Comparison of ENCODE assay signal across 27 mouse cellular contexts in genomic region chr16:6557726-6558125, GRCm38 (mm10).
DNase-seq lines count a peak whose midpoint lies in the region; TF ChIP-seq lines count a peak whose summit lies in the region.
"Had no signal": no experiment of that assay in that cellular context is flagged by ENCODE, and none has a peak within 500 bp of the region (broad histone marks: within the 10 kb centered on the region; RNA-seq: fewer than 3 reads in every experiment).

No protein-coding gene starts in this region.

- TF ChIP-seq POLR2A in cortical plate, adult 2 months (IDR thresholded peaks at IDR 0.05; ENCODE audit: extremely low read depth, insufficient read depth, low read length) = no peak

- H3K27ac ChIP-seq in layer of hippocampus, adult 2 months = peak overlapping the region; percentile 68
- peak overlapping the region; percentile 81 for H3K27ac ChIP-seq in cortical plate, adult 2 months (ENCODE audit: insufficient read depth, low read length)
- H3K27ac ChIP-seq: embryonic facial prominence, embryonic 10.5 days; embryonic facial prominence, embryonic 13.5 days; forebrain, embryonic 12.5 days; forebrain, embryonic 15.5 days; gastrocnemius, adult 2 months; heart, embryonic 15.5 days; hindbrain, embryonic 14.5 days; hindbrain, postnatal 0 days had no signal

- no peak for TF ChIP-seq CTCF in layer of hippocampus, adult 2 months (conservative IDR thresholded peaks at IDR 0.05)
- TF ChIP-seq CTCF in cortical plate, adult 2 months (IDR thresholded peaks at IDR 0.05; ENCODE audit: extremely low read depth, insufficient read depth, low read length) = no peak

- H3K4me3 ChIP-seq in layer of hippocampus, adult 2 months = no peak overlapping the region
- H3K4me3 ChIP-seq in cortical plate, adult 2 months (ENCODE audit: insufficient read depth, low read length) = no peak overlapping the region
- H3K4me3 ChIP-seq: embryonic facial prominence, embryonic 10.5 days; embryonic facial prominence, embryonic 13.5 days; erythroblast, embryonic 14.5 days; forebrain, embryonic 12.5 days; forebrain, embryonic 15.5 days; gastrocnemius, adult 2 months; heart, embryonic 12.5 days; heart, embryonic 15.5 days had no signal

- H3K4me1 ChIP-seq in cortical plate, adult 2 months (ENCODE audit: control insufficient read depth, insufficient read depth, low read length) = no peaks in the 10 kb centered on the region; the same call in 1 of the 2 replicates
- H3K4me1 ChIP-seq: embryonic facial prominence, embryonic 10.5 days; embryonic facial prominence, embryonic 13.5 days; forebrain, embryonic 12.5 days; forebrain, embryonic 15.5 days; heart, embryonic 12.5 days; heart, embryonic 15.5 days had no signal

- peak; percentile 27 for DNase-seq in cerebellum, adult 11-12 months
- no peak for DNase-seq in cerebellum, postnatal 10 days
- DNase-seq in layer of hippocampus, adult 2 months (ENCODE audit: low spot score in 2 of 2) = no peak
- no peak for DNase-seq in layer of hippocampus, postnatal 10 days (ENCODE audit: low spot score in 2 of 2)
- peak; percentile 34 for DNase-seq in cerebellum, adult 8-10 months
- no peak for DNase-seq in spleen, postnatal 14 days (ENCODE audit: low spot score in 2 of 2)
- DNase-seq in retina, postnatal 1 day = no peak
- DNase-seq: adrenal gland, postnatal 10 days; adrenal gland, postnatal 36 days; B cell, adult 2 months; embryo, embryonic 11 days; gastrocnemius, adult 2 months; gastrocnemius, postnatal 25 days; heart, adult 18-20 months; heart, postnatal 10 days; heart, postnatal 36 days; kidney, adult 18-20 months had no signal

Comparison
In these comparisons a context has a peak if more than half of its experiments do, and no peak if none do; other contexts are left out.
1. DNase-seq: peak in cerebellum, adult 11-12 months (single experiment) and cerebellum, adult 8-10 months (single experiment); none in cerebellum, postnatal 10 days (0 of 2), layer of hippocampus, adult 2 months (0 of 2), layer of hippocampus, postnatal 10 days (0 of 2), spleen, postnatal 14 days (0 of 2) and retina, postnatal 1 day (single experiment).